Mouse (Mus musculus): ENCODE data around the gene Coq6. TPM values are rescaled to one million over a fixed set of nuclear protein-coding genes. Genes with fewer than 3 reads are reported as not detected.

Coq6 gene
- polyA plus RNA-seq, 1 experiment from 2014 or later = 45.3 TPM

GRCm38 (mm10) chr12:84371647-84372046 is 10.2 kb downstream of the Coq6 start:
- 93% methylated on average over 5 of the region's 5 CpGs for WGBS
- Histone ChIP-seq H3K4me3 (no peak overlapping the region), H3K9me3 (no peaks in the 10 kb centered on the region), H3K9ac (no peak overlapping the region), H3K4me1 (no peaks in the 10 kb centered on the region), H3K27ac (no peak overlapping the region), H3K4me2 (replicated peaks) (no peak overlapping the region), H3K27me3 (no peaks in the 10 kb centered on the region), H3K36me3 (peaks cover 65% of the 10 kb centered on the region)
- no peak for ATAC-seq (ENCODE audit: insufficient number of reproducible peaks, insufficient read depth, low FRiP score, low TSS enrichment)

- WGBS = 89% methylated on average over 6 of the region's 6 CpGs
- Histone ChIP-seq H3K4me2 (replicated peaks) (no peak overlapping the region), H3K27ac (no peak overlapping the region), H3K9ac (no peak overlapping the region), H3K27me3 (no peaks in the 10 kb centered on the region), H3K9me3 (no peaks in the 10 kb centered on the region), H3K4me3 (no peak overlapping the region), H3K4me1 (no peaks in the 10 kb centered on the region), H3K36me3 (peaks cover 49% of the 10 kb centered on the region)
- no peak for ATAC-seq (ENCODE audit: insufficient number of reproducible peaks, insufficient read depth, low FRiP score, low TSS enrichment)
Observed at GRCm38 (mm10) chr12:84373831-84374481, 12.5 kb downstream of the Coq6 start.

- no peaks in the 10 kb centered on the region for H3K27me3 ChIP-seq
- no peak overlapping the region for H3K27ac ChIP-seq
- H3K4me2 ChIP-seq (replicated peaks) = no peak overlapping the region
- WGBS = 90% methylated on average over 4 of the region's 4 CpGs
- ATAC-seq (ENCODE audit: insufficient number of reproducible peaks, insufficient read depth, low FRiP score, low TSS enrichment) = no peak
- H3K9me3 ChIP-seq = no peaks in the 10 kb centered on the region
- no peak overlapping the region for H3K9ac ChIP-seq
- no peak overlapping the region for H3K4me3 ChIP-seq
- H3K4me1 ChIP-seq = no peaks in the 10 kb centered on the region
- H3K36me3 ChIP-seq = peaks cover 8% of the 10 kb centered on the region; the same call in 1 of the 2 replicates
Observed at GRCm38 (mm10) chr12:84382369-84382768, 20.9 kb downstream of the Coq6 start.

DNA sequence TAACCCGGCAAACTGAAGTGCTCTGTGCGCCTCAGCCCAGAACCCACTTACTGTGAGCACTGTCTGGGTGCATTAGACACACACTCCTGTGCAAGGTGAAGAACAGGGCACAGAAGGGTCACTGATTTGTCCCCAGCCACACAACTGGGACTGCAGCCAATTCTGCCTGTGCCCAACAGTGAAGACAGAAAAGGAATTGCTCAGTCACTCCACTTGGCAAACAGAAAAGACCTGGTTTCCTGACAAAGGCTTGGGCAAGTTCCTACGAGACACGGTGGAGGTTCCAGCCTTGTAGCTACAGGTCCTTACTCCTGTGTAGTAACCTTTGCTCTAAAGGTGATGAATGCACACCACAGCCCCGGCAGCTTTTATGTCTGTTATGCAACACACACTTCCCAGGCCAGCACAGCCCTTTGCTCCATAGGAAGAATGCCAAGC is 23.2 kb downstream of the Coq6 start:
- WGBS = 84% methylated on average over 5 of the region's 5 CpGs
- H3K27me3 ChIP-seq = no peaks in the 10 kb centered on the region
- H3K27ac ChIP-seq = no peak overlapping the region
- H3K4me1 ChIP-seq = no peaks in the 10 kb centered on the region
- H3K36me3 ChIP-seq = peaks cover 8% of the 10 kb centered on the region; the same call in 1 of the 2 replicates
- no peak overlapping the region for H3K9ac ChIP-seq
- ATAC-seq (ENCODE audit: insufficient number of reproducible peaks, insufficient read depth, low FRiP score, low TSS enrichment) = no peak
- H3K4me3 ChIP-seq = no peak overlapping the region
- H3K4me2 ChIP-seq (replicated peaks) = no peak overlapping the region
- no peaks in the 10 kb centered on the region for H3K9me3 ChIP-seq

DNA sequence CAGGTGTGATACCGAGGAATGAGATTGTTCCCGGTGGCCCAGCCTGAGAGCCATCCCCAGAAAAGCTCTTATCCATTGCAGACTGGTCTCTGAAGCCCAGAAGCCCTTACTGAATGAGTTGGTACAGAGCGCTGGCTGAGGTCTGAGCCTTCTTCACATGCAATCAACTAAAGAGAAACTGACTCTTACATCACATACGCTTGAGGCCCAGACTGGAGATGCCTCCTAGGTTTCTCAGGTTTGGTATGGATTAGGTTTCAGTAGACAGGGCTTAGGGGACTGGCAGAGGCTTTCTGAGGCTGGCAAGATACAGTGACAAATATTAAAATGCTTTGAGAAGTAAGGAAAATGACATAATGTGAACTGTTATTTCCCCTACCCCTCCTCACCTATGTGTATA is 24.0 kb downstream of the Coq6 start:
- no peak overlapping the region for H3K9ac ChIP-seq
- no peak overlapping the region for H3K27ac ChIP-seq
- H3K4me1 ChIP-seq = no peaks in the 10 kb centered on the region
- WGBS = 91% methylated on average over 4 of the region's 4 CpGs
- H3K27me3 ChIP-seq = no peaks in the 10 kb centered on the region
- H3K9me3 ChIP-seq = no peaks in the 10 kb centered on the region
- no peak overlapping the region for H3K4me3 ChIP-seq
- no peak overlapping the region for H3K4me2 ChIP-seq (replicated peaks)
- no peak for ATAC-seq (ENCODE audit: insufficient number of reproducible peaks, insufficient read depth, low FRiP score, low TSS enrichment)
- H3K36me3 ChIP-seq = peaks cover 8% of the 10 kb centered on the region; the same call in 1 of the 2 replicates

DNA sequence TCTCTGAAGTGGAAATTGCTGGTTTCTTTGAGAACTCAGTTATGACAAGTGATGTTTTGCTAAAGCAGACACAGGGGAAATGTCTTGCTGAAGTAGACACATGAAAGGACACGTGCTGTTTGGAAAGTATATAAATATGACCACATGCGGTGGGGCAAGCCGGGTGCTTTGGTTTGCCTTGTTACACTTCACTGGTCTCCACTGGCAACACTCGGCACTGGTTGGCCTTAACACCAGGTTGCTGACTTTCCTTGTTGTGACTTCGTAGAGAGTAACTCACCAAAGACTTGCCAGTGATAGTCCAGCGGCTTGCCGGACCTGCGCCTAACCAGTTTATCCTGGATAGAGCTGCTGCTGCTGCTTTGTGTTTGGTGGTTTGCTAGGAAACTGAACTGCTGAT is 26.6 kb downstream of the Coq6 start:
- Histone ChIP-seq H3K4me1 (no peaks in the 10 kb centered on the region), H3K27me3 (no peaks in the 10 kb centered on the region), H3K4me3 (no peak overlapping the region), H3K4me2 (replicated peaks) (no peak overlapping the region), H3K9me3 (no peaks in the 10 kb centered on the region), H3K36me3 (0 out of 2 replicates have a peak, but pooled peaks cover under 1% of the 10 kb centered on the region), H3K27ac (no peak overlapping the region), H3K9ac (no peak overlapping the region)
- no peak for ATAC-seq (ENCODE audit: insufficient number of reproducible peaks, insufficient read depth, low FRiP score, low TSS enrichment)
- 82% methylated on average over 8 of the region's 8 CpGs for WGBS

GRCm38 (mm10) chr12:84388774-84389400 is 27.4 kb downstream of the Coq6 start:
- Histone ChIP-seq H3K4me3 (no peak overlapping the region), H3K27me3 (no peaks in the 10 kb centered on the region), H3K36me3 (no peaks in the 10 kb centered on the region), H3K4me1 (no peaks in the 10 kb centered on the region), H3K27ac (no peak overlapping the region), H3K9me3 (no peaks in the 10 kb centered on the region), H3K4me2 (replicated peaks) (no peak overlapping the region), H3K9ac (no peak overlapping the region)
- WGBS = 73% methylated on average over 14 of the region's 14 CpGs
- no peak for ATAC-seq (ENCODE audit: insufficient number of reproducible peaks, insufficient read depth, low FRiP score, low TSS enrichment)

GRCm38 (mm10) chr12:84390336-84390735 is 28.9 kb downstream of the Coq6 start:
- WGBS = 78% methylated on average over 6 of the region's 6 CpGs

GRCm38 (mm10) chr12:84392681-84393080 is 31.2 kb downstream of the Coq6 start:
- WGBS = 94% methylated on average over 4 of the region's 4 CpGs
- Histone ChIP-seq H3K36me3 (no peaks in the 10 kb centered on the region), H3K27me3 (no peaks in the 10 kb centered on the region), H3K4me2 (replicated peaks) (no peak overlapping the region), H3K27ac (no peak overlapping the region), H3K4me1 (no peaks in the 10 kb centered on the region), H3K9ac (no peak overlapping the region), H3K9me3 (no peaks in the 10 kb centered on the region), H3K4me3 (no peak overlapping the region)
- ATAC-seq (ENCODE audit: insufficient number of reproducible peaks, insufficient read depth, low FRiP score, low TSS enrichment) = no peak

More at GRCm38 (mm10) chr12:84390336-84390735, 28.9 kb downstream of the Coq6 start:
- Histone ChIP-seq H3K9ac (no peak overlapping the region), H3K9me3 (no peaks in the 10 kb centered on the region), H3K36me3 (no peaks in the 10 kb centered on the region), H3K27ac (no peak overlapping the region), H3K4me2 (replicated peaks) (no peak overlapping the region), H3K27me3 (no peaks in the 10 kb centered on the region), H3K4me3 (no peak overlapping the region), H3K4me1 (no peaks in the 10 kb centered on the region)
- ATAC-seq (ENCODE audit: insufficient number of reproducible peaks, insufficient read depth, low FRiP score, low TSS enrichment) = no peak

DNA sequence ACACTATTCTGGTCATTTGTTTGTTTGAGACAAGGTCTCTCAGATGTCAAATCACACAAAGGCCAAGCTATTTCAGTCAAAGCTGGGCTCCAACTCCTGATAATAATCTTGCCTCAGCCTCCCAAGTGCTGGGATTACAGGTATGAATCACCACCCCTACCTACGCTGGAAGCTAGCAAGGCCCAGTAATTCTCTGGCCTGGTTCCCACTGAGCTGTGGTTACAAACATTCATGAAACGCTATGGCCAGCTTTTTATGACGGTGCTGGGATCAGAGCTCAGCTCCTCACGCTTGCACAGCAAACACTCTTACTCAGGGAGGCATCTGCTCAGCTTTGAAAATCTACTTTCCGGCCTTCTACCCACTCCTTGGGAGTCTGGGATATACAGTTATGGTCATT is 32.4 kb downstream of the Coq6 start:
- WGBS = 93% methylated on average over 5 of the region's 5 CpGs
- no peak for ATAC-seq (ENCODE audit: insufficient number of reproducible peaks, insufficient read depth, low FRiP score, low TSS enrichment)
- no peaks in the 10 kb centered on the region for H3K9me3 ChIP-seq
- H3K27ac ChIP-seq = no peak overlapping the region
- H3K9ac ChIP-seq = no peak overlapping the region
- no peaks in the 10 kb centered on the region for H3K36me3 ChIP-seq
- H3K4me1 ChIP-seq = no peaks in the 10 kb centered on the region
- no peaks in the 10 kb centered on the region for H3K27me3 ChIP-seq
- no peak overlapping the region for H3K4me2 ChIP-seq (replicated peaks)
- H3K4me3 ChIP-seq = no peak overlapping the region

GRCm38 (mm10) chr12:84396947-84397679 is 35.7 kb downstream of the Coq6 start:
- no peak overlapping the region for H3K4me2 ChIP-seq (replicated peaks)
- no peak overlapping the region for H3K4me3 ChIP-seq
- no peak overlapping the region for H3K9ac ChIP-seq
- H3K4me1 ChIP-seq = no peaks in the 10 kb centered on the region
- H3K27me3 ChIP-seq = no peaks in the 10 kb centered on the region
- H3K27ac ChIP-seq = no peak overlapping the region
- WGBS = 78% methylated on average over 14 of the region's 14 CpGs
- H3K9me3 ChIP-seq = no peaks in the 10 kb centered on the region
- peak; percentile 67; the same call in 1 of the 2 replicates for ATAC-seq (ENCODE audit: insufficient number of reproducible peaks, insufficient read depth, low FRiP score, low TSS enrichment)
- H3K36me3 ChIP-seq = no peaks in the 10 kb centered on the region

- no peaks in the 10 kb centered on the region for H3K36me3 ChIP-seq
- ATAC-seq (ENCODE audit: insufficient number of reproducible peaks, insufficient read depth, low FRiP score, low TSS enrichment) = no peak
- H3K27me3 ChIP-seq = no peaks in the 10 kb centered on the region
- no peak overlapping the region for H3K27ac ChIP-seq
- no peak overlapping the region for H3K4me3 ChIP-seq
- no peaks in the 10 kb centered on the region for H3K9me3 ChIP-seq
- no peak overlapping the region for H3K4me2 ChIP-seq (replicated peaks)
- no peaks in the 10 kb centered on the region for H3K4me1 ChIP-seq
- H3K9ac ChIP-seq = no peak overlapping the region
Observed at GRCm38 (mm10) chr12:84397685-84398084, 36.2 kb downstream of the Coq6 start.
